Mouse (Mus musculus): ENCODE measurements around the gene Fam241a.

- TF ChIP-seq PAX5 (IDR thresholded peaks at IDR 0.05; ENCODE audit: low read length) (no peak), CTCF (conservative IDR thresholded peaks at IDR 0.05 in 1 of 2, IDR thresholded peaks at IDR 0.05 in 1 of 2; ENCODE audit: low read depth in 2 of 2, low read length in 2 of 2) (no peak), POLR2A (IDR thresholded peaks at IDR 0.05; ENCODE audit: low read depth, low read length) (no peak), POLR2AphosphoS2 (IDR thresholded peaks at IDR 0.05; ENCODE audit: low read depth, low read length) (no peak), E2F4 (IDR thresholded peaks at IDR 0.05; ENCODE audit: insufficient replicate concordance, low read depth, low read length) (no peak), EP300 (IDR thresholded peaks at IDR 0.05; ENCODE audit: low read length) (no peak), ETS1 (conservative IDR thresholded peaks at IDR 0.05; ENCODE audit: low read depth, low read length) (no peak), ZNF384 (IDR thresholded peaks at IDR 0.05; ENCODE audit: low read depth, low read length) (no peak), ELF1 (IDR thresholded peaks at IDR 0.05; ENCODE audit: low read depth, low read length) (no peak), TCF12 (IDR thresholded peaks at IDR 0.05; ENCODE audit: low read depth, low read length) (no peak), UBTF (IDR thresholded peaks at IDR 0.05; ENCODE audit: low read depth, low read length) (no peak), NELFE (IDR thresholded peaks at IDR 0.05; ENCODE audit: low read depth, low read length) (no peak), USF2 (conservative IDR thresholded peaks at IDR 0.05; ENCODE audit: low read depth, low read length) (no peak)
Measured at GRCm38 (mm10) chr3:127820400-127820799, 75.7 kb downstream of the Fam241a start.
